Mouse (Mus musculus) naive thymus-derived CD4-positive, alpha-beta T cell, adult 5 months (primary cell): ENCODE results near the gene Hc. TPM values are rescaled to one million over a fixed set of nuclear protein-coding genes. Genes with fewer than 3 reads are reported as not detected.

Experiments
- polyA plus RNA-seq: library from polyadenylated mRNA; unstranded; fragments of 100-300 nt; shearing (Covaris generic); gene quantifications from one replicate; pipeline ENCODE4 v1.2.1, GENCODE M21; 2017

Gene Hc
- polyA plus RNA-seq: not detected

GRCm38 (mm10) chr2:35061338-35061737 lies at the start of gene Hc:
Gene Hc, minus strand, starts transcription at chr2:35061438.

GRCm38 (mm10) chr2:35109141-35109923 lies 48.1 kb upstream of the Hc start, which contains the start of gene Cntrl:
Gene Cntrl, plus strand, starts transcription at chr2:35109492.

GRCm38 (mm10) chr2:35101443-35101842 lies 40.2 kb upstream of the Hc start, which contains the start of gene AI182371:
Gene AI182371, minus strand, starts transcription at chr2:35101543.

GRCm38 (mm10) chr2:34961481-34962036 lies 99.7 kb downstream of the Hc start, which contains the start of gene Traf1:
Gene Traf1, minus strand, starts transcription at chr2:34961772.

Other genes starting within 250 kb of the Hc start
- gene Fbxw2, start 235.1 kb downstream of the Hc start, polyA plus RNA-seq: 178 TPM
- not detected for gene Gm34653, start 228.4 kb downstream of the Hc start, polyA plus RNA-seq
- gene Cutal, start 187.0 kb downstream of the Hc start, polyA plus RNA-seq: not detected
- gene Psmd5, start 186.5 kb downstream of the Hc start, polyA plus RNA-seq: 52.8 TPM
- 0.71 TPM for gene Phf19, start 147.4 kb downstream of the Hc start, polyA plus RNA-seq
- gene Traf1, start 99.7 kb downstream of the Hc start, polyA plus RNA-seq: 374 TPM
- 0.90 TPM for gene AI182371, start 40.1 kb upstream of the Hc start, polyA plus RNA-seq
- gene Cntrl, start 48.1 kb upstream of the Hc start, polyA plus RNA-seq: 99.0 TPM
- 221 TPM for gene Rab14, start 139.7 kb upstream of the Hc start, polyA plus RNA-seq
- 48.3 TPM for gene Gsn, start 194.9 kb upstream of the Hc start, polyA plus RNA-seq